Mouse (Mus musculus) ovary, postnatal 14 days (tissue): ENCODE results near the gene Gm20905.
"Not testable (repeated sequence)": the region's sequence is repeated elsewhere in the genome, so short reads cannot be mapped to it uniquely, and the experiment has no call there.

Experiments used
- DNase-seq: peaks from one replicate; pipeline ENCODE4 v3.0.0; 2022; ENCODE audit warnings: low spot score

Gm20905 gene

DNA sequence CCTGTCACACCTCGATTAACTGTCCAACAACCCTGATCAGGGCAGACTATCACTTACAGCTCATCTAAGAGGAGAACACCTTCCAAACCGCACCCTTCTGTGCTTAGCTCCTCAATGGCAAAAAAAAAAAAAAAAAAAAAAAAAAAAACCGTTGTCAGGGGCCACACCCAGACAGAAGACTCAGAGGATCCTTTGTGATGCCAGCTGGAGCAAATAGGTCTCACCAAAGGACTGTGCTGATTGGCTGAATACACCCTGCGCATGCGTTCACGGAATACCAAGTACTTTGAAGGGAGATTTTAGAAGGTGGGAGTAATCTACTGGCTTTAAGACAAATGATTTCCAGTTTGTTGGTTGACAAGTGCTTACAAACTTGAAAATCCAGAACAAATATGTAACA is at the start of gene Gm20905:
Gene Gm20905 (minus strand): TSS at position 101 of the 400 bp plus-strand sequence.
- DNase-seq, result not testable (repeated sequence)
